Mouse (Mus musculus): ENCODE results near the gene Gpnmb.

DNA sequence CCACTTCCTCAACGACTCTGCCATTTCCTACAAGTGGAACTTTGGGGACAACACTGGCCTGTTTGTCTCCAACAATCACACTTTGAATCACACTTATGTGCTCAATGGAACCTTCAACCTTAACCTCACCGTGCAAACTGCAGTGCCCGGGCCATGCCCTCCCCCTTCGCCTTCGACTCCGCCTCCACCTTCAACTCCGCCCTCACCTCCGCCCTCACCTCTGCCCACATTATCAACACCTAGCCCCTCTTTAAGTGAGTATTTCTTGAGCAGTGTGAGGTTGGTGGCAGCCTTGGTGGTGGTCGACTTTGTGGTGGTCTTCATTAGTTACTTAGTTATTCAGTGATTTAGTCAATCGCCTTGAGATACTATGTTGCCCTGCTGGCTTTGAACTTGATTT lies 11.5 kb downstream of the Gpnmb start:
- TF ChIP-seq CTCF (IDR thresholded peaks at IDR 0.05; ENCODE audit: low read depth) (no peak), EP300 (IDR thresholded peaks at IDR 0.05; ENCODE audit: low read depth) (no peak)

Data from heart, postnatal 0 days (tissue).